Mouse (Mus musculus): ENCODE results near the gene Fzd2.

Fzd2 gene

DNA sequence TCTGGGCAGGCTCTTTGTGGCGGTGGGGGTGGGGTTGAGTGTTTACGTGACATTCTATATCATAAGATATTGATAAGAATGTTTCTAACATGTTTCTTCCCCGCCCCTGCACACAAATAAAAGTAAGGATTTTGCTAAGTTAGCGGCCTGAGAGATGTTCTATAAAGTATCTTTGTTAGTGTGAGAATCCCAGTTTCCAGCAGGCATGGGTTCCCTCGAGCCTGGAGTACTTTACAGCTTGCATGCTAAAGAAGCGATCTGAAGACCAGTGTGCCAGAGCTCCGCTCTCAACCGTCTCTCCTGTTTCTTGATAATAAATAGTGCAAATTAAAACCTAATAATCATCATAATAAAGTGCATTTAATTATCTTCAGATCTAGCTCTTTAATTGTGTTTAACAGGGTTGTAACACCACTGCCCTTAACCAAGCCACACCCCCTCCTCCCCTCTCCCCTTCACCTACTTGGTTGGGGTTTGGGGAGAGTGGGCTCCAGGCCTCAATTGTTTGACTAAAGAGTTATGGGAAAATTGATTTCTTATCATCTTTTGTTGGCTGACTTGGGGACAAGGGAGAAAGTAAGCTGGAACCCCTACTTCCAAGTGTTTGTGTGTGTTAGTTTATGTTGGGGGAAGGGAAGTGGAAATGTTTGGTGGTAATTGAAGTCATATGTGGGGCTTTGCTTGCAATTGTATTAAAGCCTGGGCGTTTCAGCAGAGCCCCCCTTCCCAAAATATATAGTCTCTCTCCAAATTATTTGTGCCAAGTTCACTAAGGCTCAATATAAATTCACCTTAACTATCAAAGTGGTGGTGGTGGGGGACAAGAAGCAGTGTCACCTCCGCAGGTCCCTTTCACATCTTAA lies 3.7 kb downstream of the Fzd2 start:
- in situ Hi-C loops (cut with MboI; ENCODE audit: low pct_unique_long_range_greater_than_20kb in 1 of 2, low sequenced_read_pairs in 2 of 2, unreplicated experiment in 1 of 2), result loop anchor here in 1 of 2 experiments (5.0 kb wide), 1 partner anchor 39 kb away; no protein-coding TSS in a partner anchor

DNA sequence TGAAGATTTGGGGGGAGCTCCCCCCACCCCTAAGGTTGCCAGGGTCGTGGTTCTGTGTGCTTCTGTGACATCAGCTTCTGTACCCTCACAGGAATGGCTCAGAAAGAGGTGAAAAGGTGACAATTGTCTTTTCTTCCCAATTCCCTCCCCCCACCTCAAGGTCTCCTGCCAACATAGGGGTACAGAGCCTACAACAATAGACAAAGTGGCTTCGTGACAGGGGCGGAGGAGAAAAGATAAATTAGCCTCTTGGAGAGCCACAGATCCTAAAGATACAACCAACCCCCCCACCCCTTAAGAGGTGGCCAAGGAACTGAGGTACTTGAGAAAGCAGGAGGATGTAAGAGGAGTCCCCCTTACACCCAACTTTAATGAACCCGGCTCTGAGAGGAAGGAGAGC lies 4.5 kb downstream of the Fzd2 start:
- in situ Hi-C loops (cut with MboI; ENCODE audit: low pct_unique_long_range_greater_than_20kb in 1 of 2, low sequenced_read_pairs in 2 of 2, unreplicated experiment in 1 of 2), result loop anchor here in 1 of 2 experiments (5.0 kb wide), 1 partner anchor 39 kb away; no protein-coding TSS in a partner anchor

DNA sequence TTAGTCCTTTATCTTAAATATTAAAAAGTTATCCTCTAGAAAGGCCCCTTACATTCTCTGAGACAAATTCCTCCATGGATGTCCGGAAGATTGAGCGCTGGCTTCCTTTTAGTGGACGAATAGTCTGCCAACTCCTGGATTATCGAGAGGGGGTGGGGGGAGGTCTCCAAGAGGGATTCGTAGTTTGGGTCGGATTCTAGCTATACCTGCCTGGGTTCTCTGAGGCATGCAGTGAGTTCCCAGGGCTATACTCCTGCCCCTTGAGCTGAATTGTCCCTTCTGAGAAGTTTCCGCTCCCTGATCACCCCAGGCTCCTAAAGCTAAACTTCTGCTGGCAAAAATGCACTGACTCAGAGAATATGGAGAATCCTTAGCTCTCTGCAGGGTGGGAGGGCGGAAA lies 5.3 kb downstream of the Fzd2 start:
- in situ Hi-C loops (cut with MboI; ENCODE audit: low pct_unique_long_range_greater_than_20kb in 1 of 2, low sequenced_read_pairs in 2 of 2, unreplicated experiment in 1 of 2), result loop anchor here in 1 of 2 experiments (5.0 kb wide), 1 partner anchor 38 kb away; no protein-coding TSS in a partner anchor

DNA sequence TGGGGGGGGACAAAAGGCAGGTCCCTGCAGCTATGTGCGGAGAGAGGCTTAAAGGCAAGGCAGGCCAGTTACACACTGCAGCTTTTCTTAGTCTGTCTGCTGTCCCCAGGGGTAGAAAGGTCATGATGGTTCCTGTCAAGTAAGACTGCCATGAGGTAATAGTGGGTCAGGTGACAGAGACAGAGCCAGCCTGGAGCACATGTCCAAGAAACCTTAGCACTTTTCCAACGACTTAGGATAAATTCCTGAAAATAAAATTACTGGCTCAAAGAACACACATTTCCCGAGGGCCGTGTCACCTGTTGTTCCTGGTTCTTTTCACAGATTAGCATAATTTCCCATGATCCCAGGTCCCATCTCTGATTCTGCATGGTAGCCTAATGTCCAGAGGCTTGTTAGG lies 6.1 kb downstream of the Fzd2 start:
- in situ Hi-C loops (cut with MboI; ENCODE audit: low pct_unique_long_range_greater_than_20kb in 1 of 2, low sequenced_read_pairs in 2 of 2, unreplicated experiment in 1 of 2), result no loop called here

DNA sequence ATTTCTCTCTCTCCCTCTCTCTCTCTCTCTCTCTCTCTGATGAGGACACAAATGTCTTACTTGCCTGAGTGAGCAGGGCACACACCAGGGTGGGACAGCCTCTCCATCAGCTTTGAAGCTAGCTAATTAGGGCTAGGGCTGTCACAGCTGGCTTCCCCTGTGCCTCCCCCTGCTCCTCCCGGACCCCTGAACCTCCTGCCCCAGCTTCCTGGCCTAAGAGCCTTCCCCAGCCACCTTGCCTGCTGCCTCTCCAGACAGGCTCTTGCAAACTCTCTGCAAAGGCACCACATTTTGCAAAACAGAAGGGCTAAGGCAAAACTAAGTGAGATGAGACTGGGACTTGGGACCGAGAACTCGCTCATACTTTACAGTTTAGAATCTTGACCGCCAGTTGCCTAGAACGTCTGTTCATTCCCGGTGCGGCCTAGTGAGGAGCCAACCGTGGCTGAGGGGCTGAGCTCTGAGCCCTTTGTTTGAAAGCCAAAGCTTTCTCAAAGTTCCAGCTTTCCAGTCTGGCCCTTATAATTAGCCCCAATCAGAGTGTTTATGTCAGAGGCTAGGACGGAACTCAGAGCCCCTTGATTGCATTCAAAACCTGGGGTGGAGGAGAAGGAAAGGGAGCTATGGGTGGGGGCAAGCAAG lies 6.6 kb downstream of the Fzd2 start:
- in situ Hi-C loops (cut with MboI; ENCODE audit: low pct_unique_long_range_greater_than_20kb in 1 of 2, low sequenced_read_pairs in 2 of 2, unreplicated experiment in 1 of 2), result no loop called here

DNA sequence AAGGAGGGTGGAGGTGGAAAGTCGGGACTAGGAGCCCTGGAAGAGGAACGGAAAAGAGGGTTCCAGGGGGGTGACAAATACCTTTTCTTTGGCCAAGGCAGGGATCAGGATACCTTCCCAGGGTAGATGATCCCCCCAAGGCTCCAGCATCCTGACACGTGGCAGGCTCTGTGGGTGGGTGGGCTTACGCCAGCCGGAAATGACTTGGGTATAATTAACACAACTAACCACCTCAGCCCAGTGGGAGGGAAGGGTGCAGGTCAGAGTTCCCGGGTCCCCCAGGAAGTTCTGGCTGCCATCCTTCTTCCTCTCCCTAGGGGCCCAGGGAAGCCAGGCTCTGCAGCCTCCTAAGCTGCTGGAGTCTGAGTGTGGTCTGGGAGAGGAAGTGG lies 7.1 kb downstream of the Fzd2 start:
- in situ Hi-C loops (cut with MboI; ENCODE audit: low pct_unique_long_range_greater_than_20kb in 1 of 2, low sequenced_read_pairs in 2 of 2, unreplicated experiment in 1 of 2), result no loop called here

DNA sequence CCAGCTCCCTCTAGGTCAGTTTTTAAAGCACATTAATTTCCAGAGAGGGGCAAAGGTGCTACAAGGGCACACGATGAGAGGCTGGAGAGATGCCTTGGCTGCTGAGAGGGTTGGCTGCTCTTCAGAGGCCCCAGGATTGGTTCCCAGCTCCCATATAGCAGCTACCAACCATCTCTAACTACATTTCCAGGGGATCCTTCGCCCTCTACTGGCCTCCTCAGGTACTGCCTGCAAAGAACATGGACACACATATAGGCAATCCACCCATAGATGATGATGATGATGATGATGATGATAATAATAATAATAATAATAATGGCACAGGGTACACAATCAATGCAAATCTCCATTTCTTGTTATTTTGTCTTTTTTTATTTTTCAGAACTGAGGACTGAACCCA lies 15.3 kb downstream of the Fzd2 start:
- in situ Hi-C loops (cut with MboI; ENCODE audit: low pct_unique_long_range_greater_than_20kb in 1 of 2, low sequenced_read_pairs in 2 of 2, unreplicated experiment in 1 of 2), result no loop called here

DNA sequence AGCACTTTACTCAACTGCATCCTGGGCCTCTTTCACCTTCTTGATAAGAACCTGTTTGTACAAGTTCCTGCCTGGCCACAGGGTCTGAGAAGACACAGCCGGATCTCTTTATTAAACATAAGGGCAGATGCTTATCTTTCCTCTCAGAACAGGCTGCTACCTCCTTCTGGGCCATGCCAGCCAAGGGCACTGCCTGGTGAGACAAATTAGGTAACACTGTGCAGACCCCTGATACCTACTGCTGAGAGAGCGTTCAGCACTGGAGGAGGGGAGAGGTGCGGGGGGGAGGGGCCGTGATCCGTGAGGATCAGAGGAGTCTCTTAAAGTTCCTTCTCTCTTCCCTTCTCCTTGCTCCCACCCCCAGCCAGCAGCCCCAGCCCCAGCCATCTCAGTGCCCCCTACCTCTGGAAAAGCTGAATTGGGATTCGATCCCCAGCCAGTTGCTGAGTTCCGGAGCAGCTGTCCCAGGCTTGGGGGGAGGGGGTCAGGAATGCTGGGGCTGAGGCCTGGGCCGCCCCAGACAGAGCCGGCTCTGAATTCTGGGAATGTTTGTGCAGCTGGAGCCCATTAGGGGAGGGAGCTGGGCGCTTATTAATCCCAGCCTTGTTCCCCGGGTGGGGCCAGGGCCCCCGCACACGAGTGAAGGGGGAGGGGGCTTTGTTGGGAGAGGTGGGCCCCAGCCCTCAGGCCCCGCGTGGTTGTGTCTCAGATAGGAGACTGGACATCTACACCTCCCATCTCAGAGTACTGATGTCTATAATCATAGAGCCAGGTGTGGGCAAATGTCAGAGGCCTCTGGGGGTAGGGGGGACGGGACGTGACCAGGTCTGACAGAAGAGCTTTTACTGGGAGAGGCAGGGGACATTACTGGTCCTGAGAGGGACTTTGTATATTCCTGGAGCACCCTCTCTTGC lies 19.9 kb downstream of the Fzd2 start:
- in situ Hi-C loops (cut with MboI; ENCODE audit: low pct_unique_long_range_greater_than_20kb in 1 of 2, low sequenced_read_pairs in 2 of 2, unreplicated experiment in 1 of 2), result no loop called here

DNA sequence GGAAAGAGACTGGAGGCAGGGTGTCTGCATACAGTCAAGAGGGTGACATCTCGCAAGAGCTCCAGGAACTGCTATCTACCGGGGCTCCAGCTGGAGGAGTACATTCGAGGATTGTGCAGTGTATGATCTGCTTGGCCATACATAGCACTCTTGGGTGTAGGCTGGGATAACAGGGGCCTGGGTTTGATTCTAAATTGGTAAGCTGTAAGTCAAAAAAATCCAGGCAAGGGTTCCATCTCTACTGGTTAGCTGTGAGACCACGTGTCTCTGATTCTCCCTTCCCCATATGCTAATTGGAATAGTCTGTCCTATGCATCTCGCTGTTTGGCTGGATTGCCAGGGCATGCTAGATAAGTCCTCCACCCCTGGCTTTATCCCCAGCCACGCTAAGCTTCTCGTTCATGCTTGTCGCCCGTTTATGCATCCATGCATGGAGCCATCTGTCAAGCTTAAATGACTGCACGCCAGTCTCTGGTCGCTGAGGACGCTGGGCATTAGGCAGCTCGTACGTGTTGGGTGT lies 20.8 kb downstream of the Fzd2 start:
- in situ Hi-C loops (cut with MboI; ENCODE audit: low pct_unique_long_range_greater_than_20kb in 1 of 2, low sequenced_read_pairs in 2 of 2, unreplicated experiment in 1 of 2), result no loop called here

DNA sequence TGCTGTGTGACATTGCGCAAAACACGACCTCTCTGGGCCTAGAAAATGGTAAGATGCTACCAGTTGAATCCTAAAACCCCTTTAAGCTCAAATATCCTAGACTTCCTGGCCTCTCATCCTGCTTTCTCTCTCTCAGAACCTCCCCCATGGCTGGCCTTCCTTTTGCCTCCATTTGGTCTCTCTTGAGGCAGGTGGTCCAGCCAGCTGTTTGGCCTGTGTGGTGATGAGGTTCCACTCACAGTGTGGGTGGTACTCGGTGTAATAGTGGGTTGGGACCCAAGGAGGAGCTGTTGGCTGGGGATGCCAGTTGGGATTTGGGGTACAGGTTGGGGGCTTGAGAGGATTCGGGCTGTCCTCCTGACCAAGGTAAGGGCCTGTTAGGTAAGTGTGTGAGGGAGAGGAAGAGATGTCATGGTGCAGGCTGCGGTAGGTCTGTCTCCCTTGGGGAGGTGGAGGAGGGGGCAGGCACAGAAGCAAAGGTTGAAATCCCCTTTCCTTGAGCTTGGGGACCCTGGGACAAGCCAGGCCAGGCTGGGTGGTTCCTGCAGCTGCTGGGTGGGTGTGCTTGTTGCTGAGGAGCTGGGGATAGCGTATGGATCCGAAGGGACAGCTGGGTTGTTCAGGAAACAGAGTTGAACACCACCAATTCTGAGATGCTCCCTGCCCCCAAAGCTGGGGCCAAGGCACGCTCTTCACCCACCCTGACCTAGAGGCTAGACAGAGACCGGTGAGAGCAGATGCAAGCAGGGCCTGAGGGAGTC lies 23.2 kb downstream of the Fzd2 start:
- in situ Hi-C loops (cut with MboI; ENCODE audit: low pct_unique_long_range_greater_than_20kb in 1 of 2, low sequenced_read_pairs in 2 of 2, unreplicated experiment in 1 of 2), result no loop called here

DNA sequence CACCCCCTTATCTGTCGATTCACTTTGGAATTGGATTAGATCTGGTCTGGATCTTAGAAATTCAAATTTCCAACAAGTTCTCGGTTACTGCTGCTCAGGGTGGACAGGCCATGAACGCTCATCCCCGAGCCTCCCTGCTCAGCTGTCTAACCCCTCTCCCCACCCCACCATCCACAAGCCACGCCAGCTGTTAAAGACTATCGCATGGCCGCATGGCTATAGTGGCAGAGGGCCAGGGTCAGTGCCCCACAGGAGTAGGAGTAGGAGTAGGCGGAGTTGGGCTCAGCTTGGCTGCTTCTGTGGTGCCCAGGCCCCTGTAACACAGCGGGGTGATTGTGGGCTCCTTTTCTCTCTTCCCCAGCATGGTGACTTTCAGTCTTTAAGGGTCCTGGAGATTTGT lies 24.3 kb downstream of the Fzd2 start:
- in situ Hi-C loops (cut with MboI; ENCODE audit: low pct_unique_long_range_greater_than_20kb in 1 of 2, low sequenced_read_pairs in 2 of 2, unreplicated experiment in 1 of 2), result no loop called here

DNA sequence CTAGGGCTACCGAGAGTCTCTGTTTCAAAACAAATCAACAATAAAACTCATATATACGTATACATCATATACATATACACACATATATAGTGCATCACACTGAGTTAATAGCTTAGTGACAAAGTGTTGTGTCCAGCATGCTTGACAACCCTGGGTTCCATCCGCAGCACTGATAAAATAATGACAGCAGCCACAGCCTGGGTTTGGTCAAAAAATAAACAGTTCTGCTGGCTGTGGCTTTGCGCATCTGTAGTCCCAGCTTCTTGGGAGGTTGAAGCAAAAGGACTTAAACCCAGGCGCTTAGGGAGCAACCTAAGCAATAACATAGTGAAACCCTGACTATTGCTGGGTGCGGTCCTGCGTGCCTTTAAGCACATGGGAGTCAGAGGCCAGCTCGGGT lies 25.2 kb downstream of the Fzd2 start:
- in situ Hi-C loops (cut with MboI; ENCODE audit: low pct_unique_long_range_greater_than_20kb in 1 of 2, low sequenced_read_pairs in 2 of 2, unreplicated experiment in 1 of 2), result no loop called here

DNA sequence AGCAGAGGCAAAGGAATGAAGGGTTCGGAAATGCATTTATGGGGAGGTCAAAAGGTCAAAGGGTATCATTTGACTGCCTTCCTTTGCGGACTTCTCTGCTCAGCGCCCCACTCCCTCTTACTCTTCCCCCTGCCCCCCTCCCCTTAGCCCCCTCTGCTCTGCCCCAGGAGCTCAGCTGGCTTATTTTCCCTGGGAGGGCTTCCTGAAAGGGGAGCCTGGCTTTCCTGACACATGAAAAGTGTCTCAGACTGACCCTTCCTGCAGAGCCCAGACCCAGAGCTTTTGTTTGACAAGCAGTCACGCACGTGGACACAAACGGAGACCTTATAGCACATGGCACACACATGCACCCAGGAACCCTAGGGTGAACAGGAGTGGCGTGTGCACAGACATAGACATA lies 26.5 kb downstream of the Fzd2 start:
- in situ Hi-C loops (cut with MboI; ENCODE audit: low pct_unique_long_range_greater_than_20kb in 1 of 2, low sequenced_read_pairs in 2 of 2, unreplicated experiment in 1 of 2), result no loop called here

DNA sequence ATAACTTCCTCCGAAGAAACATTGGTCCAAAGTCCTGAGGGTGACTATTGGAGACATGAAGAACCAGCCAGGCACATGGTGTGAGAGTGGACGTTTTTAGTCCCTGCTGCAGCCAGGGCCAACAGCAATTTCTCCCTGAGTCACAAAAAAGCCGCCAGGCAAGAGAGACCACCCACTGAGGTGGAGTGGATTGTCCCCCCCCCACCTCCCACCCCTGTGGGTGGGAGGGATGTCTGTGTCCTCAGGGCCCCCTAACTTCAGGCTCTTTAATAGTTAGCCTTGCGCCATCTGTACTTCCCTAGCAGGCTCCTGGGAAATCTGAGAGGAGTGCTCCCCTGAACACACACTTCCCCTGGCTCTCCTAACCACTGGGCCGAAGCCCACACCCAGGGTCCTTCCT lies 27.0 kb downstream of the Fzd2 start:
- in situ Hi-C loops (cut with MboI; ENCODE audit: low pct_unique_long_range_greater_than_20kb in 1 of 2, low sequenced_read_pairs in 2 of 2, unreplicated experiment in 1 of 2), result no loop called here

DNA sequence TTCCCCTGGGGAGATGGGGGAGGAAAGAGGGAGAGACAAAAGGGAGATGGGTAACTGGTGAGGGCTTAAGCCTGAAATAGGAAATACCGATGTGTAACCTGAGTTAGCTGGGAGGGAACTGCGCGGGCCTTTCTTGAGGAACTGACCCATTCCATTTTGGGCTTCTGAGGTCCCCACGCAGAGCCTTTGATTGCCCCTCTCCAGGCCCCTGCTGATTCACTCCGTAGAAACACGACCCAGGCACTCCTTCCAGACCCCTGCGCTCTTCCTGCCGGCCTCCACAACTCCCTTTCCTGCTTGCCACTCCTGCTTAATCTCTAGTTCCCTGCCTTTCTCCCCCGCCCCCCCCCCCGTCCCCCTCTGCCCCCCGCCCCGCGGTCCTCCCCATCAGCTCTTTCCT lies 28.5 kb downstream of the Fzd2 start:
- in situ Hi-C loops (cut with MboI; ENCODE audit: low pct_unique_long_range_greater_than_20kb in 1 of 2, low sequenced_read_pairs in 2 of 2, unreplicated experiment in 1 of 2), result no loop called here

DNA sequence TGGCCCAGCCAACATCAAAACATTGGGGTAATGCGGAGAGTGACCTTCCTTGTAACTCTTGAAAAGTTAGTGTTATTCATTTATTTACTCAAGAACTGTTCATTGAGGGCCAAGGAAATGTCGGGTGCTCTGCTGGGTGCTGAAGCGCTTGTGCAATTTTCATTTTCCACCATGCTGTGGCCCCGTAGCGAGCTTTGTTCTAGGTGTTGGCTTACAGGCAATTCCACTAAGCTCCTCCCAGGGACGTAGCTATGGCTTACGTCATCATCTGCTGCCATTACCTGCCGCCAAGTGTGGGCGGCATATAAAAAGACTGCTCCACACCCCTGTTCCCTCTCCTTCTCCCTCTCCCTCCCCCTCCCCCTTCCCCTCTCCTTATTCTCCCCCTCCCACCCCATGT lies 29.2 kb downstream of the Fzd2 start:
- in situ Hi-C loops (cut with MboI; ENCODE audit: low pct_unique_long_range_greater_than_20kb in 1 of 2, low sequenced_read_pairs in 2 of 2, unreplicated experiment in 1 of 2), result no loop called here

DNA sequence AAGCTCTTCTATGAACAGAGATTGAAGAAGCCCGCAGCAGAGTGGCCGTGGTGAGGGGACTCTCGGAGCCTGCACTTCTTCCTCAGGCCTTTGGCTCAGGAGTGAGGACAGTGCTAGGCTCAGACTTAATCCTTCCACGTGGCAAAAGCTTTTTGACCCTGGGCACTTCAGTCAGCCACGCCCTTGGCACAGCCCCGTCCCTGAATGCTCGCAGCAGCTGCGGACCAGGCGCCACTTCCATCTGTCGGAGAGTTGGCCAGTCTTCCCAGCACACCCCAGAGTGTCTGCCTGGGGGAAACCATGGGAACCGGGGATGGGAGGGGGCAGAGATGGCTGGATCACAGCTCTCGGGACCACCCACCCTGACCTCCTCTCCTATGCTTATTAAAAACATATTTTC lies 32.7 kb downstream of the Fzd2 start:
- in situ Hi-C loops (cut with MboI; ENCODE audit: low pct_unique_long_range_greater_than_20kb in 1 of 2, low sequenced_read_pairs in 2 of 2, unreplicated experiment in 1 of 2), result no loop called here

DNA sequence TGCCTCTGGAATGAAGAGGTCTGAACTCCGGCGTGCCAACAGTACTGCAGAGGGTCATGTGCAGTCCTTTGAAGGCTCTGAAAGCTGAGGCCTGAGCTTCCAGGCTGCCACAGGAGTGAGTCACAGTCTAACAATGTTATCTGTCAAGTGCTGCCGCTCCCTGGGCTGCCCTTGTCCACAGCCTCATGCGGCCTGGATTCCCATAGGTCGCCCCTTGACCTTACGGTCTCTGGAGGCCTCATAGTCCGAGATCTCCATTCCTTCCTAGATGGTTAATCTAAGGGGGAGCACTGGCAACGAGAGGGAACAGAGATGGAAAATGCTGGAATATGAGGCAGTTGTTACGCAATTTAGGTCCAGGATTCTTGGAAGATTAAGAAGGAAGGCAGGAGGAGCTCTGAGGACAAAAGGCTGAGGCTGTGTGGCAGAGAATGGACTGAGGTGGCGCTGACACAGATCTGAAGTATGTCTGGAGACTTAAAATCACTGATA lies 39.7 kb downstream of the Fzd2 start:
- in situ Hi-C loops (cut with MboI; ENCODE audit: low pct_unique_long_range_greater_than_20kb in 1 of 2, low sequenced_read_pairs in 2 of 2, unreplicated experiment in 1 of 2), result loop anchor here in 1 of 2 experiments (10.0 kb wide), 1 partner anchor 179 kb away; no protein-coding TSS in a partner anchor
